Mouse (Mus musculus): ENCODE data around the gene Tead3. TPM values are rescaled to one million over a fixed set of nuclear protein-coding genes. Genes with fewer than 3 reads are reported as not detected.
A peak's percentile ranks its signal among the peaks of the same experiment; 100 is the strongest.

The Tead3 gene
- polyA plus RNA-seq, 2 experiments: 0.52 to 2.2 TPM

GRCm38 (mm10) chr17:28337547-28337946, 13.1 kb downstream of the Tead3 start:
- no peaks in the 10 kb centered on the region for H3K36me3 ChIP-seq (replicated peaks; ENCODE audit: control insufficient read depth, insufficient read depth, low read depth)
- H3K27me3 ChIP-seq (ENCODE audit: control insufficient read depth, insufficient read depth, low read length): no peaks in the 10 kb centered on the region
- DNase-seq (ENCODE audit: low read depth in 3 of 3, low spot score in 3 of 3) (no peak), ATAC-seq (ENCODE audit: insufficient read depth) (no peak)
- no peaks in the 10 kb centered on the region for H3K9me3 ChIP-seq (ENCODE audit: control insufficient read depth, low read length)
- no peak overlapping the region for H3K9ac ChIP-seq (replicated peaks)
- no peak overlapping the region for H3K4me3 ChIP-seq (ENCODE audit: insufficient read depth in 1 of 2, low read depth in 2 of 2, low read length in 2 of 2)
- H3K4me2 ChIP-seq (ENCODE audit: low read depth): no peak overlapping the region
- TF ChIP-seq CTCF (IDR thresholded peaks at IDR 0.05; ENCODE audit: low read depth): no peak
- TF ChIP-seq EP300 (IDR thresholded peaks at IDR 0.05; ENCODE audit: low read depth): no peak
- WGBS (ENCODE audit: insufficient replicate concordance): 69% methylated on average over 7 of the region's 7 CpGs
- no peak overlapping the region for H3K27ac ChIP-seq
- H3K4me1 ChIP-seq (replicated peaks; ENCODE audit: control insufficient read depth in 2 of 2, insufficient read depth in 2 of 2, low read length in 1 of 2): peaks cover 3 to 4% of the 10 kb centered on the region in 2 experiments; a peak in 1 of 4 replicates

DNA sequence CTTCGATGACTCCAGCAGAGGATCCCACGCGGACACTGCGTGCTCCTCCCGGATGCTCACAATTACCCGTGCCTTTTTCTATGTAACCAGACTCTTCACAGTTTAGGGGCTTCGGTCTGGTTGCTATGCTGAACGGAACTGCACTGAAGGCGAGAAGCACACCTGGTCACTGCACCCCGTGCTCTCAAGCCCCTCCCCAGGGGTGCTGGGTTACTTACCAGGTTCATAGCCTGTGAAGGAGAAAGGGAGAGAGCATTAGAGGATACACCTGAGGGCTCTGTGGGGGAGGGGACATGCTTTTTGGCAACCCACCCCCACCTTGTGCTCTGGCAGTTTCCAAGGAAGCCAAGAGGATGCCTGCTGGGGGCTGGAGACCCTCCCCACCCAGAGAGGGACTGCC, 15.3 kb downstream of the Tead3 start:
- H3K27ac ChIP-seq: no peak overlapping the region
- H3K9me3 ChIP-seq (ENCODE audit: control insufficient read depth, low read length): no peaks in the 10 kb centered on the region
- ATAC-seq (ENCODE audit: insufficient read depth) (no peak), DNase-seq (ENCODE audit: low read depth in 3 of 3, low spot score in 3 of 3) (no peak)
- H3K36me3 ChIP-seq (replicated peaks; ENCODE audit: control insufficient read depth, insufficient read depth, low read depth): peaks cover 11% of the 10 kb centered on the region
- H3K27me3 ChIP-seq (ENCODE audit: control insufficient read depth, insufficient read depth, low read length): no peaks in the 10 kb centered on the region
- no peak overlapping the region for H3K4me2 ChIP-seq (ENCODE audit: low read depth)
- H3K4me3 ChIP-seq (ENCODE audit: insufficient read depth in 1 of 2, low read depth in 2 of 2, low read length in 2 of 2): no peak overlapping the region
- no peaks in the 10 kb centered on the region for H3K4me1 ChIP-seq (replicated peaks; ENCODE audit: control insufficient read depth in 2 of 2, insufficient read depth in 2 of 2, low read length in 1 of 2)
- no peak for TF ChIP-seq CTCF (IDR thresholded peaks at IDR 0.05; ENCODE audit: low read depth)
- no peak for TF ChIP-seq EP300 (IDR thresholded peaks at IDR 0.05; ENCODE audit: low read depth)
- WGBS (ENCODE audit: insufficient replicate concordance): 67% methylated on average over 10 of the region's 10 CpGs
- H3K9ac ChIP-seq (replicated peaks): no peak overlapping the region

- H3K4me3 ChIP-seq (ENCODE audit: insufficient read depth in 1 of 2, low read depth in 2 of 2, low read length in 2 of 2): no peak overlapping the region
- H3K4me1 ChIP-seq (replicated peaks; ENCODE audit: control insufficient read depth in 2 of 2, insufficient read depth in 2 of 2, low read length in 1 of 2): peaks cover 4 to 8% of the 10 kb centered on the region in 2 experiments
- H3K36me3 ChIP-seq (replicated peaks; ENCODE audit: control insufficient read depth, insufficient read depth, low read depth): peaks cover 23% of the 10 kb centered on the region
- no peak overlapping the region for H3K9ac ChIP-seq (replicated peaks)
- H3K4me2 ChIP-seq (ENCODE audit: low read depth): no peak overlapping the region
- ATAC-seq (ENCODE audit: insufficient read depth) (no peak), DNase-seq (ENCODE audit: low read depth in 3 of 3, low spot score in 3 of 3) (no peak)
- no peak overlapping the region for H3K27ac ChIP-seq
- no peaks in the 10 kb centered on the region for H3K9me3 ChIP-seq (ENCODE audit: control insufficient read depth, low read length)
- WGBS (ENCODE audit: insufficient replicate concordance): 38% methylated on average over 31 of the region's 31 CpGs
- TF ChIP-seq EP300 (IDR thresholded peaks at IDR 0.05; ENCODE audit: low read depth) (no peak), CTCF (IDR thresholded peaks at IDR 0.05; ENCODE audit: low read depth) (no peak)
- H3K27me3 ChIP-seq (ENCODE audit: control insufficient read depth, insufficient read depth, low read length): no peaks in the 10 kb centered on the region
Observed at GRCm38 (mm10) chr17:28332915-28333546, 17.6 kb downstream of the Tead3 start.

DNA sequence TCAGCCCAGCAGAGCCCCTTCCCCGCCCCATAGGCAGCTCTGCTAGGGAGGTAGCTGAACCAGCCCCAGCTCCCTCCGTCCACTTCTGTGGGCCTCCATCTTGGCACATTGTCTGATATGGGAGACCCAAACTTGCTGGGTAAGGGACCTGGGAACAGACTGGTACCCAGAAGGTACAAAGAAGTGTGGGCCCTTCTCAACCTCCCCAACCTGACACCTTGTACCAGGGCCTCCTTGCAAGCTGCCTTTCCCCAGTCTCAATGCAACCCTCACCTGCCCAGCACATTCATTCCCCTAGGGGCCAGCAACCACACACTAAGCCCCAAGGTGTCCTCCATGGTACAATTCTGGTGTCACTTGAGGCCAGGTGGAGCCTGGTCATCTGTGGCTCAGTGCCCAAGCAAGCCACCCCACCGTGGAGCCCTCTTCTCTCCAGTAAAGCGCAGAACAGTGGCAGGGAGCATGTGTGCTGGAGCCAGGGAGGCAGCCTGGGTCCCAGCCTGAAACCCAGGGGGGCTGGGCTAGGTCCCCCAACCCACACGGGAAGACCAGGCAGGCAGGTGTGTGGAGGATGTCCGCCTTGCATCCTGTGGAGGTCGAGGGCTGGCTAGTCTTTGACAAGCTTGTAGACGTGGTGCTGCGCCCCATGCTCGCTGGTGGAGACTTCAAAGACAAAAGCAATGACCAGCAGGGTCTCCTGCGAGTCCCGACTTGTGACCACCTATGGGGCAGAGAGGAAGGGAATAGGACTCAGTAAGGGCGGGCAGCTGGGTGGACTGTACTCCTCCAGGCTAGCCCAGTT, 18.3 kb downstream of the Tead3 start:
- no peak overlapping the region for H3K9ac ChIP-seq (replicated peaks)
- H3K27me3 ChIP-seq (ENCODE audit: control insufficient read depth, insufficient read depth, low read length): no peaks in the 10 kb centered on the region
- H3K4me3 ChIP-seq (ENCODE audit: insufficient read depth in 1 of 2, low read depth in 2 of 2, low read length in 2 of 2): no peak overlapping the region
- H3K36me3 ChIP-seq (replicated peaks; ENCODE audit: control insufficient read depth, insufficient read depth, low read depth): peaks cover 23% of the 10 kb centered on the region
- 29% methylated on average over 13 of the region's 13 CpGs for WGBS (ENCODE audit: insufficient replicate concordance)
- no peak for DNase-seq (ENCODE audit: low read depth in 3 of 3, low spot score in 3 of 3)
- no peak for TF ChIP-seq EP300 (IDR thresholded peaks at IDR 0.05; ENCODE audit: low read depth)
- TF ChIP-seq CTCF (IDR thresholded peaks at IDR 0.05; ENCODE audit: low read depth): peak; percentile 16; the same call in 1 of the 2 replicates
- no peaks in the 10 kb centered on the region for H3K9me3 ChIP-seq (ENCODE audit: control insufficient read depth, low read length)
- ATAC-seq (ENCODE audit: insufficient read depth): no peak
- peaks cover 4 to 15% of the 10 kb centered on the region in 2 experiments for H3K4me1 ChIP-seq (replicated peaks; ENCODE audit: control insufficient read depth in 2 of 2, insufficient read depth in 2 of 2, low read length in 1 of 2)
- no peak overlapping the region for H3K27ac ChIP-seq
- H3K4me2 ChIP-seq (ENCODE audit: low read depth): no peak overlapping the region

All from liver, embryonic 14.5 days (tissue).